Mouse (Mus musculus) CH12.LX (cell line): ENCODE data around the gene Gsto2. TPM values are rescaled to one million over a fixed set of nuclear protein-coding genes. Genes with fewer than 3 reads are reported as not detected.
"Not testable (repeated sequence)": the region's sequence is repeated elsewhere in the genome, so short reads cannot be mapped to it uniquely, and the experiment has no call there.

Experiments used
- DNase-seq: peaks from one replicate; pipeline ENCODE4 v3.0.0-alpha.2; 2013; ENCODE audit errors: extremely low read depth
- H3K27ac ChIP-seq: 2 replicates; pipeline ENCODE4 v1.5.1; 2012; ENCODE audit warnings: low read depth, mild to moderate bottlenecking, control low read depth, moderate library complexity; ENCODE audit not compliant: insufficient read depth
- H3K27me3 ChIP-seq: replicated peaks from 2 replicates; pipeline ENCODE3; 2012; ENCODE audit warnings: inconsistent platforms
- H3K36me3 ChIP-seq, 2 experiments: replicated peaks in 1 of 2; 2 replicates each; pipeline versions ENCODE3 to v1.6.1; 2012; ENCODE audit warnings: inconsistent platforms in 1 of 2, low read length in 1 of 2, mild to moderate bottlenecking in 1 of 2, mixed read lengths in 1 of 2, moderate library complexity in 1 of 2; ENCODE audit not compliant: control insufficient read depth in 1 of 2, insufficient read depth in 1 of 2
- H3K4me1 ChIP-seq, 2 experiments: 2 replicates each; pipeline ENCODE4 v1.6.1; 2012; ENCODE audit warnings: inconsistent platforms in 1 of 2, moderate library complexity in 1 of 2; ENCODE audit not compliant: insufficient read depth in 2 of 2, control insufficient read depth in 1 of 2
- H3K4me2 ChIP-seq: 2 replicates; pipeline ENCODE4 v1.6.1; 2012; ENCODE audit warnings: low read depth, mild to moderate bottlenecking, control low read depth; ENCODE audit not compliant: poor library complexity, insufficient read depth, severe bottlenecking
- H3K4me3 ChIP-seq, 3 experiments: fragments of 150-350 bp in 1 of 3; sonication (generic) in 1 of 3; replicated peaks in 1 of 3; 2 replicates each; pipeline versions ENCODE3 to v1.5.1; 2011 to 2012; ENCODE audit warnings: low read depth in 2 of 3, low read length in 2 of 3, mild to moderate bottlenecking in 2 of 3, moderate library complexity in 2 of 3, control low read depth in 1 of 3, improper control_type of control experiment in 1 of 3, inconsistent platforms in 1 of 3, mixed read lengths in 1 of 3; ENCODE audit not compliant: poor library complexity in 1 of 3
- H3K79me2 ChIP-seq: replicated peaks from 2 replicates; pipeline ENCODE4 v1.6.1; 2012; ENCODE audit warnings: mild to moderate bottlenecking, moderate library complexity; ENCODE audit not compliant: control insufficient read depth, poor library complexity, insufficient read depth, severe bottlenecking; ENCODE audit errors: extremely low read depth
- H3K9ac ChIP-seq: 2 replicates; pipeline ENCODE4 v1.6.1; 2012; ENCODE audit warnings: low read depth, mild to moderate bottlenecking, control low read depth, moderate library complexity; ENCODE audit not compliant: insufficient read depth
- H3K9me3 ChIP-seq: replicated peaks from 2 replicates; pipeline ENCODE3; 2012; ENCODE audit warnings: low read length, inconsistent platforms, mixed read lengths
- CTCF ChIP-seq, 2 experiments: IDR thresholded peaks in 1 of 2; conservative IDR thresholded peaks in 1 of 2; 2 replicates each; pipeline ENCODE4 v1.5.1; 2011 to 2012; ENCODE audit warnings: low read depth in 2 of 2, low read length in 2 of 2, improper control_type of control experiment in 1 of 2, inconsistent platforms in 1 of 2, mild to moderate bottlenecking in 1 of 2, moderate library complexity in 1 of 2
- E2F4 ChIP-seq: IDR thresholded peaks from 2 replicates; pipeline ENCODE4 v1.6.1; 2011; ENCODE audit warnings: low read depth, low read length, improper control_type of control experiment; ENCODE audit not compliant: insufficient replicate concordance
- ETS1 ChIP-seq: conservative IDR thresholded peaks from 2 replicates; pipeline ENCODE4 v1.6.1; 2012; ENCODE audit warnings: low read depth, mild to moderate bottlenecking, inconsistent platforms, low read length, improper control_type of control experiment, moderate library complexity
- GABPA ChIP-seq: IDR thresholded peaks from 2 replicates; pipeline ENCODE4 v1.6.1; 2012; ENCODE audit warnings: low read depth, low read length, improper control_type of control experiment, inconsistent platforms; ENCODE audit not compliant: insufficient replicate concordance
- HCFC1 ChIP-seq: IDR thresholded peaks from 2 replicates; pipeline ENCODE4 v1.6.1; 2012; ENCODE audit warnings: low read depth, mild to moderate bottlenecking, inconsistent platforms, low read length, improper control_type of control experiment
- JUN ChIP-seq: IDR thresholded peaks from 2 replicates; pipeline ENCODE4 v1.6.1; 2011; ENCODE audit warnings: low read depth, mild to moderate bottlenecking, low read length, improper control_type of control experiment, moderate library complexity; ENCODE audit not compliant: insufficient read depth
- KAT2A ChIP-seq: IDR thresholded peaks from 2 replicates; pipeline ENCODE4 v1.6.1; 2012; ENCODE audit warnings: low read length, improper control_type of control experiment, inconsistent platforms; ENCODE audit not compliant: insufficient replicate concordance
- MAFK ChIP-seq: IDR thresholded peaks from 2 replicates; pipeline ENCODE4 v1.6.1; 2011; ENCODE audit warnings: low read length, improper control_type of control experiment; ENCODE audit not compliant: insufficient replicate concordance
- MEF2A ChIP-seq: IDR thresholded peaks from 2 replicates; pipeline ENCODE4 v1.6.1; 2014; ENCODE audit warnings: low read depth, mild to moderate bottlenecking, inconsistent platforms, low read length, improper control_type of control experiment, borderline replicate concordance
- MXI1 ChIP-seq: IDR thresholded peaks from 2 replicates; pipeline ENCODE4 v1.6.1; 2011; ENCODE audit warnings: mild to moderate bottlenecking, low read depth, low read length, improper control_type of control experiment
- MYC ChIP-seq: IDR thresholded peaks from 2 replicates; pipeline ENCODE4 v1.6.1; 2011; ENCODE audit warnings: low read depth, mild to moderate bottlenecking, improper control_type of control experiment, low read length
- NELFE ChIP-seq: IDR thresholded peaks from 2 replicates; pipeline ENCODE4 v1.6.1; 2011; ENCODE audit warnings: low read depth, low read length, improper control_type of control experiment
- PAX5 ChIP-seq: IDR thresholded peaks from 2 replicates; pipeline ENCODE4 v1.6.1; 2012; ENCODE audit warnings: low read length, inconsistent platforms, mixed read lengths
- SIN3A ChIP-seq: IDR thresholded peaks from 2 replicates; pipeline ENCODE4 v1.6.1; 2012; ENCODE audit warnings: low read length, improper control_type of control experiment, inconsistent platforms
- TCF12 ChIP-seq: IDR thresholded peaks from 2 replicates; pipeline ENCODE4 v1.6.1; 2014; ENCODE audit warnings: low read depth, mild to moderate bottlenecking, inconsistent platforms, low read length, improper control_type of control experiment
- USF2 ChIP-seq: conservative IDR thresholded peaks from 2 replicates; pipeline ENCODE4 v1.6.1; 2011; ENCODE audit warnings: low read depth, low read length, improper control_type of control experiment
- ZC3H11A ChIP-seq: IDR thresholded peaks from 2 replicates; pipeline ENCODE4 v1.6.1; 2012; ENCODE audit warnings: low read depth, mild to moderate bottlenecking, inconsistent platforms, low read length, improper control_type of control experiment
- dilution Hi-C: fragments of 300-500 bp; cut with MboI; formaldehyde crosslinking; loops from 2 replicates; pipeline ENCODE4 v1.14.3; 2020; ENCODE audit warnings: low sequenced_read_pairs; ENCODE audit not compliant: extremely low pct_unique_long_range_greater_than_20kb, extremely low pct_ligation_motif_present
- in situ Hi-C: fragments of 300-500 bp; cut with MboI; formaldehyde crosslinking; loops from 3 replicates; pipeline ENCODE4 v1.14.3; 2019; ENCODE audit warnings: low sequenced_read_pairs, low pct_ligation_motif_present, low pct_unique_long_range_greater_than_20kb, mixed read lengths
- polyA plus RNA-seq: library from polyadenylated mRNA; unstranded; fragments of >175 nt; gene quantifications from 2 replicates; pipeline ENCODE4 v1.2.1, GENCODE M21; 2012; ENCODE audit warnings: low read depth; ENCODE audit not compliant: insufficient read length
- total RNA-seq, 2 experiments: library from RNA; depleted of rRNA; stranded (reverse); fragments of 300-350 nt in 1 of 2; fragments of >200 nt in 1 of 2; gene quantifications; 2 replicates each; pipeline ENCODE4 v1.2.3; 2012 to 2014

Gene Gsto2
- total and polyA plus RNA-seq, 3 experiments: 0.49 to 1.4 (median 1.3) TPM

DNA sequence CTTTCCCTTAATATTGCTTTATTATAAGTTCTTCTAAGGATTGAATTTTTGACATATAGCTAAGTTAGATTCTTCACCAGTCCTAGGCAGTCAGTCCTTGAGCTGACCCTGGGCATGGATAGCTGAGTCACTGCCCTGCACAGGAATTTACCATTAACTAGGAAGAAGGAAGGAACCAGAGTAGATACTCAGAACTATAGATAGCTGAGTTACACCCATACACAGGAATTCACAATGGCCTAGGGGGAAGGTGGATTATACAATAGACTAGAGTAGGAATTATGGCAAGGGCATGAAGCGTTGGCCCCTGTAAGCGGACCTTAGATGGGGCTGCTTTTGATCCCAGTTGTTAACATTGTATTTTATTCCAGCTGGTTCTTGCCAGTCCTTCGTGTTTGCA lies 13.2 kb upstream of the Gsto2 start:
- H3K4me2 ChIP-seq, dilution Hi-C loops: not testable (repeated sequence)

DNA sequence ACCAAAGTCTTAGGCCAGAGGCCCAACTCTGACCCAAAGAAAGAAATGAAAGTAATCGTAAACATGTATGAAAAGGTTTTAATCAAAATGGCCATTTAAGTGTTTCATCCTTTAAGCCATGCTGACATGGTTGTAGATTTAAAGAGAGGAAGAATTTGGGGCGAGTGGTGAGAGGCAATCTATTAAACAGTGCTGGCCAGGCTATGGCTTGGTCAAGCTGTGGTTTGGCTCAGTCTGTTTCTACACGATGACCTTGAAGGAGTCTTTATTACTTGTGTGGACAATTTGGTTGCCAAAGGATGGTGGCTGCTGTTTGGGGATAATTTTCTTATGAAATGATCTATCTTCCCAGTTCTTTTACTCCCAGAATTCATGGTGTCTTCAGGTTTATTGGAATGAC lies 12.3 kb upstream of the Gsto2 start:
- peaks cover 0 to 13% of the 10 kb centered on the region in 2 experiments for H3K36me3 ChIP-seq
- no peaks in the 10 kb centered on the region for H3K9me3 ChIP-seq
- TF ChIP-seq JUN: no peak
- TF ChIP-seq HCFC1: no peak
- no peak for TF ChIP-seq ZC3H11A
- no peak for TF ChIP-seq USF2
- TF ChIP-seq KAT2A: no peak
- no peak for TF ChIP-seq E2F4
- no peak for TF ChIP-seq SIN3A
- TF ChIP-seq NELFE: no peak
- no peak for TF ChIP-seq MYC
- no peak for TF ChIP-seq ETS1
- no peak for TF ChIP-seq CTCF (conservative IDR thresholded peaks at IDR 0.05 in 1 of 2, IDR thresholded peaks at IDR 0.05 in 1 of 2; ENCODE audit: low read depth in 2 of 2, low read length in 2 of 2)
- TF ChIP-seq MXI1: no peak
- no peak for TF ChIP-seq MEF2A
- no peak for TF ChIP-seq TCF12
- no peak for TF ChIP-seq MAFK
- TF ChIP-seq GABPA: no peak
- TF ChIP-seq PAX5: no peak
- no peaks in the 10 kb centered on the region for H3K79me2 ChIP-seq
- no peak overlapping the region for H3K27ac ChIP-seq
- peaks cover 11 to 28% of the 10 kb centered on the region in 2 experiments for H3K4me1 ChIP-seq
- no peak overlapping the region for H3K4me3 ChIP-seq
- no peak overlapping the region for H3K9ac ChIP-seq
- no peak overlapping the region for H3K4me2 ChIP-seq
- dilution Hi-C loops (no loop called here), in situ Hi-C loops (loop anchor here (25.0 kb wide), 1 partner anchor 491 kb away; no protein-coding TSS in a partner anchor)
- DNase-seq: no peak
- peaks cover 2% of the 10 kb centered on the region for H3K27me3 ChIP-seq

More for the DNA sequence above, 13.2 kb upstream of the Gsto2 start:
- not testable (repeated sequence) for H3K4me3 ChIP-seq, H3K79me2 ChIP-seq, H3K27me3 ChIP-seq, H3K27ac ChIP-seq, H3K9ac ChIP-seq, H3K9me3 ChIP-seq, H3K36me3 ChIP-seq, DNase-seq
- in situ Hi-C loops: loop anchor here (25.0 kb wide), 1 partner anchor 490 kb away; no protein-coding TSS in a partner anchor
- H3K4me1 ChIP-seq: peaks cover 3 to 19% of the 10 kb centered on the region in 2 experiments
